Mouse (Mus musculus): Measurements from ENCODE around the gene Rap1gap2. TPM values are rescaled to one million over a fixed set of nuclear protein-coding genes. Genes with fewer than 3 reads are reported as not detected.

Gene Rap1gap2
- polyA plus RNA-seq (2015; fragmentation: Nextera tagmentation; extraction: Ambion mirVana): 9.1 and 11.4 TPM in 2 replicates

DNA sequence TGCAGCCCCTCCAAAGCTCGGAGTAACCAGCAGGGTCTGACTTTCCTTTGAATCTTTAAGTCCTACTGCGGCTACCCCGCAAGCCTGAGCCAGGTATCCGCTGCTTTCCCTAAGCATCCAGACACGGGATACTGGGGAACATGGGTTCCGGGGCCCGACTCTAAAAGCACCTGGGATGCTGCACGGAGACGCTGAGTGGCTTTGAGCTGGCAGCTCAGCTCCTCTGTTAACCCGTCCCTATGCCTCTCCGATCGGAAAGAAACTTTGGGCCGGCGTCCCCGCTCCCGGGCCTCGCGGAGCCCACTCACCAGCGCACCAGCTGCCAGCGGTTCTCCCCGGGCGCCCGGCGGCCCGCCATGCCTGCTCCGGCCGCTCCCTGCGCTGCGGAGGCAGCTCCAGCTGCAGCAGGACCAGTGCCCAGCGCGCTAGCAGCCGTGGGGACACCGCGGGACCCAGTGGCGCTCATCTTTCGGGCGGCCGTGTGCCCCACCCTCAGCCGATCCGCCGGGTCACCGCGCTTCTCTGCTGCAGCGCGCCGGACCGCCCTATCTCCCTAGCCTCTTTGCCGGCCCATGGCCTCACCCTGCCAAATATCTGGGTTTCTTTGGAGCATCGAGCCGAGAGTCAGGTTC is at the start of gene Rap1gap2:
Rap1gap2 (minus strand) TSS at position 371 of the 632 bp plus-strand sequence.
- peak; percentile 4 for DNase-seq (ENCODE audit: low spot score)
- TF ChIP-seq CTCF (IDR thresholded peaks at IDR 0.05; ENCODE audit: low read depth): no peak
- no peak for ATAC-seq (replicated peaks; ENCODE audit: low FRiP score, low read depth)
- Histone ChIP-seq H3K9me3 (replicated peaks; ENCODE audit: low read length) (no peaks in the 10 kb centered on the region), H3K9ac (ENCODE audit: low read depth, low read length) (no peak within 1 kb of the TSS), H3K27ac (no peak within 1 kb of the TSS), H3K4me2 (ENCODE audit: low read length) (peak within 1 kb of the TSS; percentile 52), H3K36me3 (ENCODE audit: insufficient read depth, low read length) (no peaks in the 10 kb centered on the region), H3K27me3 (ENCODE audit: insufficient read depth, low read length) (peaks cover 20% of the 10 kb centered on the region), H3K4me3 (replicated peaks; ENCODE audit: low read depth, low read length) (peak within 1 kb of the TSS; percentile 24), H3K4me1 (replicated peaks; ENCODE audit: insufficient read depth, low read length) (no peaks in the 10 kb centered on the region)
- WGBS: 2% methylated on average over 48 of the region's 50 CpGs

DNA sequence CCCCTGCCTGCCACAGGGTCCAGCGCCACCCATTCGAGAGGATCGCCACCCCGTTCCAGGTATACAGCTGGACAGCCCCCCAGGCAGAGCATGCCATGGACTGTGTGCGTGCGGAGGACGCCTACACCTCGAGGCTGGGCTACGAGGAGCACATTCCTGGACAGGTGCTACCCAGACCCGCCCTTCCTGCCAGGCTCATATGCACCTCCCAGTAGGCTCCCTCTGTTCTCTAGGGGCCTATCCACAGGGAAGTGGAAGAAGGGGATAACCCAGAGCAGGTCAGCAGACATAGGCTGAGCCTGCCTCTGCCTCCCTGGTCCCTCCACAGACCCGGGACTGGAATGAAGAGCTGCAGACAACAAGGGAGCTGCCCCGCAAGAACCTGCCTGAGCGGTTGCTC is 49.6 kb upstream of the Rap1gap2 start:
- no peak for TF ChIP-seq CTCF (IDR thresholded peaks at IDR 0.05; ENCODE audit: low read depth)
- DNase-seq (ENCODE audit: low spot score): no peak
- H3K27me3 ChIP-seq (ENCODE audit: insufficient read depth, low read length): no peaks in the 10 kb centered on the region
- H3K4me2 ChIP-seq (ENCODE audit: low read length): no peak overlapping the region
- H3K36me3 ChIP-seq (ENCODE audit: insufficient read depth, low read length): peaks cover 75% of the 10 kb centered on the region
- H3K4me3 ChIP-seq (replicated peaks; ENCODE audit: low read depth, low read length): no peak overlapping the region
- no peak for ATAC-seq (replicated peaks; ENCODE audit: low FRiP score, low read depth)
- no peak overlapping the region for H3K9ac ChIP-seq (ENCODE audit: low read depth, low read length)
- H3K27ac ChIP-seq: no peak overlapping the region
- H3K4me1 ChIP-seq (replicated peaks; ENCODE audit: insufficient read depth, low read length): no peaks in the 10 kb centered on the region
- H3K9me3 ChIP-seq (replicated peaks; ENCODE audit: low read length): no peaks in the 10 kb centered on the region
- 94% methylated on average over 13 of the region's 13 CpGs for WGBS

DNA sequence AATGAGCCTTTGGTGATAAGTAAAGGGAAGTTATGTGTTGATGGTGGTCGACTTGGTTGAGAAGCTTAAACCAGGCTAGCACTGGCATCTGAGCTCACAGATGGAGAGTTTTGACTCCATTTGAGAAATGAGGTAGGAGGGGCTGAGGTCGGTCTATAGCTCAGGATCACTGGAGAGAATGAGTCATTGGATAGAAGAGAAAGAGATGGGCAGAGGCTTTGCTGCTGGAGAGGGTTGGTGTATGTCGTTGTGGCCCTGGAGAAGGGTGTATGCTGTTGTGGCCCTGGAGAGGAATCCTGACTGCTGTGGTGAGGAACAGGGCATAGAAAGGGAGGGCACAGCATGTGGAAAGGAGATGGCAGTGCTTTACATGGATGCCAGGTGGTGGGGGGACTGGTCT is 45.2 kb upstream of the Rap1gap2 start:
- Histone ChIP-seq H3K9ac (ENCODE audit: low read depth, low read length) (no peak overlapping the region), H3K9me3 (replicated peaks; ENCODE audit: low read length) (no peaks in the 10 kb centered on the region), H3K4me3 (replicated peaks; ENCODE audit: low read depth, low read length) (no peak overlapping the region), H3K27ac (no peak overlapping the region), H3K27me3 (ENCODE audit: insufficient read depth, low read length) (no peaks in the 10 kb centered on the region), H3K36me3 (ENCODE audit: insufficient read depth, low read length) (peaks cover 39% of the 10 kb centered on the region), H3K4me1 (replicated peaks; ENCODE audit: insufficient read depth, low read length) (peaks cover 18% of the 10 kb centered on the region), H3K4me2 (ENCODE audit: low read length) (no peak overlapping the region)
- no peak for TF ChIP-seq CTCF (IDR thresholded peaks at IDR 0.05; ENCODE audit: low read depth)
- DNase-seq (ENCODE audit: low spot score): no peak
- 84% methylated on average over 3 of the region's 3 CpGs for WGBS
- ATAC-seq (replicated peaks; ENCODE audit: low FRiP score, low read depth): no peak

DNA sequence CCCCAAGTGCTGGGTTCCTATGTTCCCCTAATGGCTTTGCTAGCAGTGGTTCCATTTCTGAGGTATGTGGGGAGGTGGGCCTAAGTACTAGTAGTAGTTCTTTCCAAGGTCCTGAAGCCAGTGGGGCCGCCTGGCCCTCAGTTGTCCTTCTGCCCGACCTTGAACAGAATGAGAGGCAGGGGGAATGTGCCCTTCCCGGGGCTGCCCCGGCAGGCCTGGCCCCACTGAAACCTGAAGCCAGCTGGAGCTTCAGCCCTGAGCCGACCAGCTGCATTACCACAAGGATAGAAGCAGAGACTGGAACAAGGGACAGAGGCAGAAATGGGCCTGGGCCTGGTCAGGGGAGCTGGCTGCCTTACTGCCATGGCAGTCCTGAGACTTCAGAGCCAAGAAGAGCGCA is 42.7 kb upstream of the Rap1gap2 start:
- DNase-seq (ENCODE audit: low spot score) (peak; percentile 29), ATAC-seq (replicated peaks; ENCODE audit: low FRiP score, low read depth) (no peak)
- WGBS: 28% methylated on average over 6 of the region's 6 CpGs
- no peaks in the 10 kb centered on the region for H3K9me3 ChIP-seq (replicated peaks; ENCODE audit: low read length)
- H3K27me3 ChIP-seq (ENCODE audit: insufficient read depth, low read length): no peaks in the 10 kb centered on the region
- H3K9ac ChIP-seq (ENCODE audit: low read depth, low read length): 0 out of 2 replicates have a peak overlapping the region, but pooled peaks have one; percentile 1
- H3K4me3 ChIP-seq (replicated peaks; ENCODE audit: low read depth, low read length): no peak overlapping the region
- peak overlapping the region; percentile 66 for H3K27ac ChIP-seq
- peaks cover 25% of the 10 kb centered on the region for H3K4me1 ChIP-seq (replicated peaks; ENCODE audit: insufficient read depth, low read length)
- H3K36me3 ChIP-seq (ENCODE audit: insufficient read depth, low read length): peaks cover 14% of the 10 kb centered on the region
- TF ChIP-seq CTCF (IDR thresholded peaks at IDR 0.05; ENCODE audit: low read depth): no peak
- peak overlapping the region; percentile 4; the same call in 1 of the 2 replicates for H3K4me2 ChIP-seq (ENCODE audit: low read length)

DNA sequence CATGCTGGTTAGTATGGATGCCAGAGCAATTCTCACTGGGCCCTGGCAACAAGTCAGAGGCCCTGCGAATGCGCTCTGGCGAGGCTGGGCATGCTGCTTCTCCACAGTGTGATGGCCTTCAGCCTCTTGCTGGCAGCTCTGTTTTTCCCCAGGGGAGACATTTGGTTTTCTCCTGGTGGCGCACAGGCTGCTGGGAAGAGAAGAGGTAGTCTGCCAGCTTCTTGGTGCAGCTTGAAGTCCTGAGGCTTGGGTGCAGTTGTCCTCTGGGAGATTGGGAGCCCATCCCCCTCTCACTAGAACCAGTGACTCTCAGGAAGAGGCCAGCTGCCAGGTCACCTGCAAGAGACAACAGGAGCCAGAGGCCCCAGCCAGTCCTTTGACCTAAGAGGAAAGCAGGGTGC is 42.1 kb upstream of the Rap1gap2 start:
- Histone ChIP-seq H3K4me3 (replicated peaks; ENCODE audit: low read depth, low read length) (no peak overlapping the region), H3K4me1 (replicated peaks; ENCODE audit: insufficient read depth, low read length) (peaks cover 25% of the 10 kb centered on the region), H3K36me3 (ENCODE audit: insufficient read depth, low read length) (peaks cover 9% of the 10 kb centered on the region), H3K9me3 (replicated peaks; ENCODE audit: low read length) (no peaks in the 10 kb centered on the region), H3K9ac (ENCODE audit: low read depth, low read length) (peak overlapping the region; percentile 18; the same call in 1 of the 2 replicates), H3K27me3 (ENCODE audit: insufficient read depth, low read length) (no peaks in the 10 kb centered on the region), H3K4me2 (ENCODE audit: low read length) (peak overlapping the region; percentile 4; the same call in 1 of the 2 replicates), H3K27ac (peak overlapping the region; percentile 66; the same call in 1 of the 2 replicates)
- DNase-seq (ENCODE audit: low spot score): no peak
- TF ChIP-seq CTCF (IDR thresholded peaks at IDR 0.05; ENCODE audit: low read depth): no peak
- 83% methylated on average over 4 of the region's 4 CpGs for WGBS
- ATAC-seq (replicated peaks; ENCODE audit: low FRiP score, low read depth): no peak

DNA sequence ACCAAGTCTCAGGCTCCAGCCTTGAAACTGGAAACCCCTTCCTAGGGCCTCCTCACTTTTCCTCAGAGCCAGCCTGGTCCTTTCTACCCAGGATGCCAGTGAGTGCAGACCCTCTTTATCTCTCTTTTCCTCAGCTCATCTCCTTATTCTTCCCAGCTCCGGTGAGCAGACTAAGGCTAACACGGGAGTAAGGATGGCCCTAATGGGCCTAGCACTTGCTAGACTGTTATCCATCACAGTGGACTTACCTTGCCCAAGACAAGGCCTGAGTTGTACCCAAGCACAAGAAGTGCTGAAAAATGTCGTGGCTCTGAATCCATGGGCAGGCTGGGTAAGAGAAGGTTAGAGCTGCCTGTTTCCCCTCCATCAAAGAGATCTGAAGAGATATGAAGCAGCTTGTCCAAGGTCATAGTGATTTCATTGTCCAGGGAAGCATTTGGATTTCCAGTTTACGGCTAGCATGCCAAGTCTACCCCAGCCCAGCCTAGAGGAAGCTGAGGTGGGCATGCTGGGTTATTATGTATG is 39.9 kb upstream of the Rap1gap2 start:
- 32% methylated on average over 4 of the region's 4 CpGs for WGBS
- no peak for TF ChIP-seq CTCF (IDR thresholded peaks at IDR 0.05; ENCODE audit: low read depth)
- DNase-seq (ENCODE audit: low spot score): no peak

More for the DNA sequence above, 39.9 kb upstream of the Rap1gap2 start:
- Histone ChIP-seq H3K4me1 (replicated peaks; ENCODE audit: insufficient read depth, low read length) (peaks cover 25% of the 10 kb centered on the region), H3K4me2 (ENCODE audit: low read length) (peak overlapping the region; percentile 94), H3K9me3 (replicated peaks; ENCODE audit: low read length) (no peaks in the 10 kb centered on the region), H3K9ac (ENCODE audit: low read depth, low read length) (peak overlapping the region; percentile 93), H3K36me3 (ENCODE audit: insufficient read depth, low read length) (no peaks in the 10 kb centered on the region), H3K27ac (peak overlapping the region; percentile 94), H3K27me3 (ENCODE audit: insufficient read depth, low read length) (no peaks in the 10 kb centered on the region), H3K4me3 (replicated peaks; ENCODE audit: low read depth, low read length) (peak overlapping the region; percentile 95)
- ATAC-seq (replicated peaks; ENCODE audit: low FRiP score, low read depth): no peak

Measured in kidney, postnatal 0 days (tissue).